In the genomic region with DNA sequence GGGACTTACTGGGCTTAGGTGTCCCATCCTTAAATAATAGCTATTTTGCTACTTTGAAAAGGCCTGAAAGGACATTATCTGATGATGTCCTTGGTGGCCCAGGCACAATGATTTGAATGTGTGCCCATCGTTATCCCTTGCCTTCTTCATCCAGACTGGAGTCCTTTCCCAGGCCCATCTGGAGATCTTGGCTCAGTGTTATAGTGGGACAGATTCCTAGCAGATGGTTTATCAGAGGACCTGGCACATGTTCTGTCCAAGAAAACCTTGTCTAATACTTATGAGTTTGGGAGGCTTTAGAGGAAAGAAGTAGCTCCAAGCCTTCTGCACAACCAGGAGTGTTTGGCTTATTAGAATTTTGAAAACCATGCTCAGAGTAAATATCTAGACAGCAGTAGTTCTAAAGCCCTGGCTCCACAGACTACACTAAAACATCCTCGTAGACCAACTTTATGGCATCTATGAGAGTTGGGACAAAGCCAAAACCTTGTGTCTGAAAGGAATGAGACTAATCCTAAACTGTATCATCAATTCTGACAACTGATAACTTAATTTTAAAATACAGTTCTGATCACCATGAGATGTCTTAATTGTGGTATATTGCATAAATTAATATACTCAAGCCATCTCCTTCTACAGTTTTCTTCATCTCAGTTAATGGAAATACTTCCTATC, we compare ENCODE assay signal across 14 mouse cellular contexts.
DNase-seq lines count a peak whose midpoint lies in the region; ATAC-seq lines count a peak whose summit lies in the region.
"Had no signal": no experiment of that assay in that cellular context is flagged by ENCODE, and none has a peak within 500 bp of the region (broad histone marks: within the 10 kb centered on the region; RNA-seq: fewer than 3 reads in every experiment).

No protein-coding gene starts in this region.

- peak; percentile 31 for DNase-seq in gastrocnemius, postnatal 25 days
- no peak for DNase-seq in gastrocnemius, postnatal 36 days
- DNase-seq in right cerebral cortex, postnatal 10 days (ENCODE audit: low spot score in 2 of 2), result peak; percentile 37 to 45
- no peak for DNase-seq in right cerebral cortex, postnatal 4 days
- DNase-seq in cerebellum, postnatal 36 days, result peak; percentile 68 to 85
- DNase-seq in telencephalon, adult 2 months (ENCODE audit: low read depth, low spot score), result peak; percentile 43
- no peak for DNase-seq in spleen, postnatal 36 days (ENCODE audit: low spot score in 2 of 2)
- DNase-seq: adrenal gland, postnatal 25 days; heart, adult 11 months; lung, embryonic 14.5 days; thymus, adult 2 months had no signal

- 86% methylated on average over 2 of the region's 2 CpGs for WGBS in kidney, embryonic 16.5 days

- H3K36me3 ChIP-seq in kidney, embryonic 16.5 days (ENCODE audit: insufficient read depth, low read length), result no peaks in the 10 kb centered on the region
- H3K36me3 ChIP-seq: limb, embryonic 15.5 days; neural tube, embryonic 13.5 days had no signal

- no peak overlapping the region for H3K27ac ChIP-seq in kidney, embryonic 16.5 days (ENCODE audit: low read length)
- H3K27ac ChIP-seq: limb, embryonic 15.5 days; neural tube, embryonic 13.5 days had no signal

- H3K27me3 ChIP-seq in kidney, embryonic 16.5 days (ENCODE audit: insufficient read depth, low read length), result no peaks in the 10 kb centered on the region
- H3K27me3 ChIP-seq: limb, embryonic 15.5 days; neural tube, embryonic 13.5 days had no signal

- H3K9ac ChIP-seq in kidney, embryonic 16.5 days (replicated peaks; ENCODE audit: low read length), result no peak overlapping the region
- H3K9ac ChIP-seq: limb, embryonic 15.5 days; lung, embryonic 14.5 days; neural tube, embryonic 13.5 days had no signal

- intact Hi-C loops in gastrocnemius, postnatal 36 days (cut with DNase I), result no loop called here

- ATAC-seq in kidney, embryonic 16.5 days (ENCODE audit: low FRiP score, low TSS enrichment), result no peak

- H3K4me2 ChIP-seq in kidney, embryonic 16.5 days (replicated peaks; ENCODE audit: low read depth, low read length), result no peak overlapping the region
- H3K4me2 ChIP-seq: limb, embryonic 15.5 days; lung, embryonic 14.5 days; neural tube, embryonic 13.5 days had no signal

- no peaks in the 10 kb centered on the region for H3K4me1 ChIP-seq in kidney, embryonic 16.5 days (ENCODE audit: insufficient read depth, low read length)
- H3K4me1 ChIP-seq: limb, embryonic 15.5 days; neural tube, embryonic 13.5 days had no signal

- H3K9me3 ChIP-seq in kidney, embryonic 16.5 days (ENCODE audit: low read length), result no peaks in the 10 kb centered on the region
- H3K9me3 ChIP-seq: limb, embryonic 15.5 days; neural tube, embryonic 13.5 days had no signal

- no peak overlapping the region for H3K4me3 ChIP-seq in kidney, embryonic 16.5 days (ENCODE audit: low read length)
- H3K4me3 ChIP-seq: limb, embryonic 15.5 days; neural tube, embryonic 13.5 days had no signal

Comparison
In these comparisons a context has a peak if more than half of its experiments do, and no peak if none do; other contexts are left out.
1. DNase-seq: peak in gastrocnemius, postnatal 25 days (single experiment), right cerebral cortex, postnatal 10 days (2 of 2), cerebellum, postnatal 36 days (2 of 2) and telencephalon, adult 2 months (single experiment); none in gastrocnemius, postnatal 36 days (0 of 2), right cerebral cortex, postnatal 4 days (single experiment) and spleen, postnatal 36 days (0 of 2).